Mouse (Mus musculus) heart, postnatal 0 days (tissue): ENCODE measurements around the gene Foxp1.

Experiments
- CTCF ChIP-seq: IDR thresholded peaks from 2 replicates; pipeline ENCODE4 v1.5.1; 2016; ENCODE audit warnings: antibody characterized with exemption, control low read depth, low read depth
- EP300 ChIP-seq: IDR thresholded peaks from 2 replicates; pipeline ENCODE4 v1.6.1; 2016; ENCODE audit warnings: antibody characterized with exemption, low read depth

GRCm38 (mm10) chr6:99062931-99063330 is 459.6 kb downstream of the Foxp1 start:
- TF ChIP-seq CTCF: no peak
- TF ChIP-seq EP300: no peak
